Mouse (Mus musculus): Measurements from ENCODE around the gene Rccd1.

DNA sequence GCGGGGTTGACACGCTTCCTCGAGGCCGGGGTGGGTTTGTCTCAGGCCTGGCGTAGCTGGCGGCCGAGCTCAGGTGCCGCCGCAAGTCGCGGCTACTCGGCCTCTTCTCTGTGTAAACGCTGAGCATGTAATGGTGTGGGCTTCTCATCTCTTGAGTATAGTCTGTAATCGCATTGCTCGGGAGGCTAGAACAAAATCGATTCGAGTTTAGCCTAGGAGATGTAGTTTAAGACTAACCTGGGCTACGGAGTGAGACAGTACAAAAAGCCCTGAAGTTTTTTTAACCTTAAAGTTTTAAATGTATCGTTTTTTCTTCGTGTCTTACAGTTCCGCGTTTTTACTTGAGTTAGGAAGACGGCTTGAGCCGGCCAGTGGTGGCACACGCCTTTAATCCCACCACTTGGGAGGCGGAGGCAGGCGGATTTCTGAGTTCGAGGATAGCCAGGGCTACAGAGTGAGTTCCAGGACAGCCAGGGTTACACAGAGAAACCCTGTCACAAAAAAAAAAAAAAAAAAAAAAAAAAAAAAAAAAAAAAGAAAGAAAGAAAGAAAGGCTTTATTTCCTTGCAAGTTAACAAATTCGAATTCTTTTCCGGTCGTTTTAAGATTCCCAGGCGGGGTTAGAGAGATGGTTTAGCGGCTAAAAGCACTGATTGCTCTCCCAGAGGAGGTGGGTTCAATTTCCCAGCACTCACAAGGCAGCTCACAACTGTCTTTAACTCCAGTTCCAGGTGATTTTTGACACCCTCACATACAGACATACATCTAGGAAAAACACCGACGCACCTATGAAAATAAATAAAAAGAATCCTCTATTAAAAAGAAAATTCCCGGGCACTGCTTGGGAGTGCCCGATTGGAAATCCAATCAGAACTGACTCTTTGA, 29.2 kb downstream of the Rccd1 start:
- no peak for TF ChIP-seq CTCF (IDR thresholded peaks at IDR 0.05; ENCODE audit: low read depth)
- no peak for TF ChIP-seq EP300 (IDR thresholded peaks at IDR 0.05; ENCODE audit: low read depth)
